Mouse (Mus musculus) bone marrow macrophage, adult 2 months (primary cell): ENCODE data around the gene Pld3.

Experiments
- CTCF ChIP-seq: IDR thresholded peaks from 2 replicates; pipeline ENCODE4 v1.5.1; 2012; ENCODE audit warnings: low read depth, mild to moderate bottlenecking, low read length, moderate library complexity
- POLR2A ChIP-seq: IDR thresholded peaks from 2 replicates; pipeline ENCODE4 v1.6.1; 2012; ENCODE audit warnings: mild to moderate bottlenecking, low read depth, low read length, borderline replicate concordance

- TF ChIP-seq CTCF (no peak), POLR2A (no peak)
Measured at GRCm38 (mm10) chr7:27541431-27541830, 11.6 kb downstream of the Pld3 start.
